9 mouse cellular contexts compared by ENCODE assay signal in the genomic region with DNA sequence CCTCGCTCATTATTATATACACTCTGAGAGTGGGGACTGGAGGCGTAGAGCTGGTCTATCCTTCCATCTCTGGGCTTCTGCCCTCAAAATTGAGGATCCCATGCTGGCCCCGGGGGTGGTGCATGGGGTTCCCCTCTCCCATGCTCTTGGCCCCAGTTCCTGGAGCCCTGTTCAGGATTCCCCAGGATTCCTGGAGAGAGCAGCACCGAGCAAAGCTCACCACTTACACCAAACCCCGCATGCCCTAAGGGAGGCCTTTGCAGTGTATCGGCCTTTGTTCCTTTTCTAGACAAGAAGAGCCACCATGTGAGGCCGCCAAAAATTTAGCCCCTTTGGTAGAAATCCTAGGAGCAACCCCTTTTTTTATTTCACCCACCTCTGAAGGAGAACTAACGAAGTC. TPM values are rescaled to one million over a fixed set of nuclear protein-coding genes. Genes with fewer than 3 reads are reported as not detected.
A peak's percentile ranks its signal among the peaks of the same experiment; 100 is the strongest.
DNase-seq lines count a peak whose midpoint lies in the region; ATAC-seq lines count a peak whose summit lies in the region.
"Had no signal": no experiment of that assay in that cellular context is flagged by ENCODE, and none has a peak within 500 bp of the region (broad histone marks: within the 10 kb centered on the region; RNA-seq: fewer than 3 reads in every experiment).

No protein-coding gene starts in this region.

- no peaks in the 10 kb centered on the region for H3K36me3 ChIP-seq in hindbrain, embryonic 10.5 days

- 14% methylated on average over 8 of the region's 8 CpGs for WGBS in hindbrain, embryonic 10.5 days

- no peak for ATAC-seq in monocyte, adult 5-6 weeks (replicated peaks; ENCODE audit: insufficient number of reproducible peaks, low FRiP score, low TSS enrichment, poor library complexity, severe bottlenecking)

- intact Hi-C loops in heart, postnatal 14 days (cut with DNase I) = loop anchor here (10.0 kb wide), 1 partner anchor 234 kb away; no protein-coding TSS in a partner anchor

- H3K27me3 ChIP-seq in hindbrain, embryonic 10.5 days (ENCODE audit: insufficient read depth, poor library complexity, severe bottlenecking) = peaks cover 9% of the 10 kb centered on the region; the same call in 1 of the 2 replicates

- peak overlapping the region; percentile 99 for H3K27ac ChIP-seq in hindbrain, embryonic 10.5 days
- H3K27ac ChIP-seq: macrophage had no signal

- H3K4me3 ChIP-seq in hindbrain, embryonic 10.5 days = peak overlapping the region; percentile 98

- peaks cover 77% of the 10 kb centered on the region for H3K4me1 ChIP-seq in hindbrain, embryonic 10.5 days (replicated peaks)

- no peaks in the 10 kb centered on the region for H3K9me3 ChIP-seq in hindbrain, embryonic 10.5 days

- peak; percentile 89 for DNase-seq in heart, adult 11 months
- no peak for DNase-seq in heart, postnatal 14 days
- DNase-seq in lung, postnatal 10 days = peak; percentile 20
- DNase-seq in lung, adult 18-20 months = no peak
- DNase-seq in hindbrain, embryonic 10.5 days (ENCODE audit: low spot score) = peak; percentile 64
- DNase-seq in neural tube, embryonic 10.5 days (ENCODE audit: extremely low spot score, low spot score) = peak; percentile 60
- DNase-seq in layer of hippocampus, postnatal 14 days (ENCODE audit: low spot score in 2 of 2) = no peak

RNA-seq across cellular contexts. Expression of gene Aff3, which starts 36.3 kb away (rescaled TPM):
- 1 to 10 TPM; 4.4 to 5.8 TPM for total RNA-seq in heart, postnatal 14 days (2021)
- 7.8 and 11.4 TPM in 2 replicates for polyA plus RNA-seq in hindbrain, embryonic 10.5 days (2016; fragmentation: Nextera tagmentation; extraction: Ambion mirVana)
- 14.5 to 27.7 TPM (median 22.8 TPM) in 3 replicates for total RNA-seq in monocyte, adult 5-6 weeks (2017)
- 10 to 100 TPM; 91.4 to 99.9 TPM for total RNA-seq in layer of hippocampus, postnatal 14 days (2021)

Comparison
In these comparisons a context has a peak if more than half of its experiments do, and no peak if none do; other contexts are left out.
1. DNase-seq: peak in heart, adult 11 months (single experiment), lung, postnatal 10 days (single experiment), hindbrain, embryonic 10.5 days (single experiment) and neural tube, embryonic 10.5 days (single experiment); none in heart, postnatal 14 days (0 of 2), lung, adult 18-20 months (0 of 2) and layer of hippocampus, postnatal 14 days (0 of 2).